Mouse (Mus musculus): ENCODE results near the gene Bcas3.

Gene Bcas3

DNA sequence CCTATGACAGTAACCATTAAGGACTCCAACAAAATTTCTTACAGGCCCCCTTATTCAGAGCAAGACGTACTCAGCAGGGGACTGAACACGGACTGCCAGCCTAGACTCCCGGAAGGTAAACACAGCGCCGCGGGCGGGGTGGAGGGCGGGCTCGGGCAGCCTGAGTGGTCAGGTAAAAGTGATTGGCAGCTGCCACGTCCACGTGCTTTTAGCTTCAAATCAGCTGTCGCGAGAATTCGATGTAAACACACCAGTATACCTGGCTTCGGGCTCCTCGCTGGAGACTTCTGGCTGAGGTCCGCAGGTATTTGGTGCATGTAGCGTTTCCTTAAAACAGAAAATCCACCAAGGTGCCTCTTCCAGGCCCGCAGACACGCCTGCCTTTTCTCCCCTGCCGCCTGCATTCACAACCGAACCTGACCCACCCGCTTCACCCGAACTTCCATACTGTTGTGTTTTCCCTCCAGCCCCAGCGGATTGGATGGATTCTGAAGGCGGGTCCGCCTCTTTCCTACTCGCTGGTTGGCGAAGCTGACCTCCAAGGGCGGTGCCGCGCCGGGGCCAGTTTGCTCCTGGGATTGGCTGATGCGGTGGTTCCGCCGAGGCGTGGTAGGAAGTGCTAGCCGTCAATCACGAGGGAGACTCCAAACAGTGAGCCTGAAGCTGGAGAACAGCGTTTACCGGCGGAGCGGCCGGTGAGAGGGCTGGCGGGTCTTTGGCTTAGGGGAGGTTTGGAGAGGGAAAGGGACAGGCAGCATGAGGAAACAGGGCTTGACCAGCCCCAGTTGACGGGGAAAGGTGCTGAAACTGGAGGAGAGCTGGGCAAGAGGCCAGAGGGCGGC lies at the start of gene Bcas3:
Bcas3 (plus strand) TSS at position 629 of the 842 bp plus-strand sequence.
- DNase-seq (ENCODE audit: low spot score in 2 of 2) = peak; percentile 99

GRCm38 (mm10) chr11:85306577-85307260 lies 46.2 kb upstream of the Bcas3 start:
- DNase-seq (ENCODE audit: low spot score in 2 of 2) = no peak

GRCm38 (mm10) chr11:85308799-85309198 lies 44.2 kb upstream of the Bcas3 start:
- DNase-seq (ENCODE audit: low spot score in 2 of 2) = no peak

DNA sequence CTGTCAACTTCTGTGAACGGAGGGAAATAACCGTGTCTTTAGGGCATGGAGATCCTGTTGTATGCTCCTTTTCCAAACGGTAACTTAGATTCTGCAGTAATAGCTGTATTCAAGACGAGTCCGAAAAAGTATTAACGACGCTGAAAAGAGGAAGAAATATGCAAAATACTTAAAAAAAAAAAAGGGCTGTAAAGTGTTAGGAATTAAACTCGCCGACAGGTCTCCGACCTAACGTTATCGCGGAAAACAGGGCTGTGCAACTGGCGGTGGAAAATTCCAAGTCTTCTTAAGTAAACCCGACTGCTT lies 42.6 kb upstream of the Bcas3 start:
- no peak for DNase-seq (ENCODE audit: low spot score in 2 of 2)

DNA sequence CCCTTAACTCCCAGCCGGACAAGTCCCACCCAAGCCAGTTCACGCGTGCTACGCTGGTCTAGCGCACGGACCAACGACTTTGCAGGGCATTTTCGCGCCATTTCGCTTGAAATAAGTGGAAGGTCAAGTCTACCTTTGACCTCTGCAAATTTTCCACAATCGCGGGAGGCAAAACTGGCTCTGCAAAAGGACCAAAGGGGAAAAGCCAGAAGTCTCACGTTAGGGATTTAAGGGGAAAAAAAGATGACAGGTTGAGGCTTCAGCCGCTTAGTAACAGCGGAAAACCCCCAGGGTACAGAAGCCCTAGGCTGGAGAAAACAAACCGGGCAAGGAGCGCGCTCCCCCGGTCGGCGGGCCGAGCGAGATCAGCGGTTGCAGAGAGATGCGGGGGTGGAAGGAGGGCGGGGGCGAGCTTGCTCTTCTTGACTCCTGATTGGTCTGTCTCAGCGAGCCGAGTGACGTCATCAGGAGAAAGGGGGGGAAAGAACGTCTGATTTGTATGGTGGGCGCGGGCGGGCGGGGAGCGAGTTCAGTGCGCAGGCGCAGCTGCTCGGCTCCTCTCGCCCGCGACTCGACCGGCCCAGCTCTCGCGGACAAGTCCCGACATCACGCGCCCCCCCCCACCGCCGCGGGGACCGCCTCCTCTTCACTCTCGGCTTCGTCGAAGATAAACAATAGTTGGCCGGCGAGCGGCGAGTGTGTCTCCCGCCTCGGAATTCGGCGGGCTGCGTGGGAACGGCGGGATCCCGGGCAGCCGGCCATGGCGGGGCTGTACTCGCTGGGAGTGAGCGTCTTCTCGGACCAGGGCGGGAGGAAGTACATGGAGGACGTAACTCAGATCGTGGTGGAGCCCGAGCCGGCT lies 42.0 kb upstream of the Bcas3 start, which contains the start of gene Ppm1d:
Ppm1d (plus strand) TSS at position 532 of the 862 bp plus-strand sequence.
- DNase-seq (ENCODE audit: low spot score in 2 of 2) = peak; percentile 95 to 96

DNA sequence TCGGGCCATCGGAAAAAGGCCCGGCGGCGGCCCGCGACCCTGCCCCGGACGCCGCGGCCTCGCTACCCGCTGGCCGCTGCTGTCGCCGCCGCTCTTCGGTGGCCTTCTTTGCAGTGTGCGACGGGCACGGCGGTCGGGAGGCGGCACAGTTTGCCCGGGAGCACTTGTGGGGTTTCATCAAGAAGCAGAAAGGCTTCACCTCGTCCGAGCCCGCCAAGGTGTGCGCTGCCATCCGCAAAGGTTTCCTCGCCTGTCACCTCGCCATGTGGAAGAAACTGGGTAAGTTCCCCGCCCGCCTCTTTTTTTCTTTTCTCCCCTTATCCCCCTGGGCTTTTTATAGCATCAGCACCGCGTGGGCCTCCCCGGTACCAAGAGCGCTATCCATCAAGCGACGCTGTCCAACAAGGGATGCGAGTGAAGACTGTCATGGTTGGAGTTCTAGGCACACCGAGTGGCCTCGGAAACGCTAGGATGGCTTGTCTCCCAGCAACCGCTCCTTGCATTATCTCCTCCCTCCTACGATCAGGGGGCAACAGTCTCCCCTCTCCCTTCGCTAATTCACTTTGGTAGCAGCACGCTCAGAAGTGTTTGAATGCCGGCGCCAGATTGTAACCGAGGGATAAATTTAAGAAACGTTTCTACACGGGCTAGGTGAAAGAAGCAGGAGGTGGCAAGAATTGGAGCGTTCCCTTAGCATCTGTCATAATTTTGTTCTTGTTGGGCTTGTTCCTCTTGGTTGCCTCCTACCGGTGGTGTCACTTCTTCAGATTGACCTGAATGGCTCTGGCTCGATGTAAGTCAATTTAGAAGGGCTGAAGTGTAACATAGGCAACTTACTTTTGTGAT lies 41.1 kb upstream of the Bcas3 start:
- peak; percentile 10 to 13 for DNase-seq (ENCODE audit: low spot score in 2 of 2)

GRCm38 (mm10) chr11:85312818-85313217 lies 40.1 kb upstream of the Bcas3 start:
- DNase-seq (ENCODE audit: low spot score in 2 of 2) = peak; percentile 15 to 18

- no peak for DNase-seq (ENCODE audit: low spot score in 2 of 2)
Measured at GRCm38 (mm10) chr11:85313361-85313760, 39.6 kb upstream of the Bcas3 start.

DNA sequence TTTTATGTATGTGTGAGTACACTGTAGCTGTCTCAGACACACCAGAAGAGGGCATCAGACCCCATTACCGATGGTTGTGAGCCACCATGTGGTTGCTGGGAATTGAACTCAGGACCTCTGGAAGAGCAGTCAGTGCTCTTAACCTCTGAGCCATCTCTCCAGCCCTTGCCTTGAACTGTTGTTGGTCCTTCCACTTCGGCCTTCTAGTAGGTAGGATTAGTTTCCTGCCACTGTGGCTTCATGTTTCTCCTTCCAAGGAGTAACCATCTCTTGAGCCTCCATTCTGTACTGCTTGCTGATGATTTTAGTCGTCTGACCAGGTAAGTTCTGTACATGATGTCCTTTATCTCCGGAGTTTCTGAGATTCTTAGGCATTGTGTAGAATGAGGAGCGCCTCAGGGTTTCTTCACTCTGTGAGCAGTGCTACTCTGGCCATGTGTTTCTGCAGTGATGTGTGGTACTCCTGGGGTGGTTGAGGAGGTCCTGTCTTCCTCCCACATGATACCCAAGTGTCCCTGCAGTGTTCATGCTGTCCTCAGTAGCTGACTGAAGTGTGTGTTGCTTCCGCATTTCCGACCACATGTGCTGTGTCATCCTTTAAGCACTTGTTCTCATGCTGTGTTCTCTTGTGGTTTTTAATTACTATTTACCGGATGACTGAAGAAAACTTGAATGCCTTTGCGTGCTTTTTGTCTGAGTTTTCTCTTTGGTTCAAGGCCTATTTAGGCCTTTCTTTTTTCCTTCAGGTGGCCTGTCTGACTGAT lies 29.2 kb upstream of the Bcas3 start:
- no peak for DNase-seq (ENCODE audit: low spot score in 2 of 2)

- DNase-seq (ENCODE audit: low spot score in 2 of 2) = no peak
Measured at GRCm38 (mm10) chr11:85328717-85329116, 24.2 kb upstream of the Bcas3 start.

DNA sequence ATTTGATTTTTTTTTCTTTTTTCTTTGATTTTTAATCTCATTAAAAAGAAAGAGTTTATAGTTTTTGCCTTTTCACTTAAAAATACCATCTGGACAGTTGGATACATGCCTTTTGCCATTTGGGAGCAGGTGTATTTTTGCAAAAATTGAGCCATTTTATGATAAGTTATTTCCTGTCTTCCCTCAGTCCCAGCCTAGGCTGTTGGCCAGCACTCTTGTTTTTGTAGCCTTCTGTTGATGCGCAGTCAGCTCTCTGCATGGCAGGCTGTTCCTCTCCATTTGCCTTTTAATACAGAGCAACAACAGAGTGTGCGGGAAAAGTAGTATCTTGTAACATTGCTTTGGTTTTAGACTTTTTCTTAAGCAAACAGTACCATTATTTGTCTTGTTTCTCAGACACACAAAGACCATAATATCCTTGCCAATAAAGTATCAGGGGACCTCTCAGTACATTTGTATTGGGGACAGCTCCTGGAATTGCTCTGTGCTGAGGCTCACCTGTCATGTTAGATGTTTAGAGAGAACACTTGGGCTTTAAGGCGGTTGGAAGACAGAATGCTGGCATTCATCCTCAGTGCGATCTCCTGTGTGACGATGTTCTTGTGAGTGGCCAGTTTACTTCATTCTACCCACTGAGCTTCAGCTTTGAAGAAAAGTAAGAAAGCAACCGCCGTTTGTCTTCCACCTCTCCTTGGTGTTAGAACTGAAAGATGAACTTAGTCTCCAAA lies 23.6 kb upstream of the Bcas3 start:
- no peak for DNase-seq (ENCODE audit: low spot score in 2 of 2)

DNA sequence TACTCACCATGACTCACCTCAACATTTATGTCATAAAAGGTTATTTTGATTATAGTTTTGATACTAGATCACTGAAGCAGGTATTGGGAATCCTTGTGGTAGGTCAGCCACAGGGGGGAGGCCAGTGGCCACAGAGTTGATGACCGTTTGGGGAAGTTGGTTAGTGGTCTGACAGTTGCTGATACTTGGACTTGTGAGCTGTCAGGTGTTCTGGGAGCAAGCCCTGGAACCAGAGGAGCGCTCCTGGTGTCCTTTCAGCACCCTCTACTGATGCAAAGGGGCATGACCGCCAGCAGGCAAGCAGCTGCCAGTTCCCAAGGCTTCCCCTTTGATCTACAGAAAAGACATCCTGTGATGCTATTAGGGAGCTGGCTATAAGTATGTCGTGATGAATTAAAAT lies 18.2 kb upstream of the Bcas3 start:
- no peak for DNase-seq (ENCODE audit: low spot score in 2 of 2)

DNA sequence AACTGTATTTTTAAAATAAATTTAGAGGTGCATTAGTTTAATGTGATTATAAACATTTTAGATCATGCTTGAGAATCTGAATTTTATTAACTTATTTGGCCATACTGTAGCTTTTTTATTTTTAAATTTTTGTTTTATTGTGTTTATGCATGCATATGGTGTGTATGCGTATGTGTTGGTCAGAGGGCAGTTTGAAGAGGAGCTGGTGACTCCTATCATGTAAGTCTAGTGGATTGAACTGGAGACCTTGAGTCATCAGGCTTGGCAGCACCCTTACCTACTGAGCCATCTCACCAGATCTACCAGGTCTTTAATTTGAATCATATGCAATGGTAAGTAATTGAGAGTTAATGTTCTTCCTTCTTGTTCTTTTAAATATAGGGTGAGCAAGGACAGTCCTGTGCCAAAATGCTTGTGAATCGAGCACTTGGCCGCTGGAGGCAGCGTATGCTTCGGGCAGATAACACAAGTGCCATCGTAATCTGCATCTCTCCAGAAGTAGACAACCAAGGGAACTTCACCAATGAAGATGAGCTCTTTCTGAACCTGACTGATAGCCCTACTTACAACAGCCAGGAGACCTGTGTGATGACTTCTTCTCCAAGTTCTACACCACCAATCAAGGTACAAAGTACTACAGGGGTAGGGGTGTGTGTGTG lies 13.7 kb upstream of the Bcas3 start:
- DNase-seq (ENCODE audit: low spot score in 2 of 2) = no peak

DNA sequence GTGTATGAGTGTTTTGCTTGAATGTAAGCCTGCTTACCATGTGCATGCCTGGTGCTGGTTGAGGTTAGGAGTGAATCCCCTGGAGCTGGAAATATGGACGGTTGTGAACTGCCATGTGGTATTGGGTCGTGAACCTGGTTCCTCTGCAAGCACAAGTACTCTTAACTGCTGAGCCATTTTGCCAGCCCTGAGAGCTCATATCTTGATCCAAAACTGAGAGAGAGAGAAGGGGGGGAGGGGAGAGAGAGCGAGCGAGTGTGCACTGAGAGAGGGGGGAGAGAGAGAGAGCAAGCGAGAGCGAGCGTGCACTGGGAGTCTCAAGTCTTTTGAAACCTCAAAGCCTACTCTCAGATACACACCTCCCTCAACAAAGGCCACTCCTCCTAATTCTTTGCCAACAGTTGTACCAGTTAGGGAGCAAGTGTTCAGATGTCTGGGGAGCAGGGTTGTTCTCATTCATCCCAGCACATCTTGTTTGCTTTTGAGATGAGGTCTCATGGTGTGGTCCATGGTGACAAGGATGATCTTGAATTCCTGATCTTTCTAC lies 12.8 kb upstream of the Bcas3 start:
- DNase-seq (ENCODE audit: low spot score in 2 of 2) = no peak

- DNase-seq (ENCODE audit: low spot score in 2 of 2) = no peak
Measured at GRCm38 (mm10) chr11:85353819-85354218, 852 bp downstream of the Bcas3 start.

DNA sequence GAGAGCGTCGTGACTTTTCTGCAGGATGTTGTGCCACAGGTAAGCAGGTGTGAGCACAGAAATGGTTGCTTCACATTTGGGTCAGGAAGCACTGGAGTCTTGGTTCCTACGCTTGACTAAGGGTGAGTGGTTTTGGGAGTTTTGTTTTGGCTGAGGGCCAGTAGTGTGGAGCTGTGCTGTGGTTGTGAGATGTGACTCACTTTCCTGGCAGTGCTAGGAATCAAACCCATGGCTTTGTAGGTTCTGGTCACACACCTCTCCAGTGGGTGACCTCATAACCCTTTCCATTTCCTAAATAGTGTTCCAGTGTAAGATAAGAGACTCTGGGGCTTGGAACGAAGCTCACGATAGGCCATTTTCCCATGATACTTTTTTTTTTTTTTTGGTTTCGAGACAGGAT lies 6.7 kb downstream of the Bcas3 start:
- DNase-seq (ENCODE audit: low spot score in 2 of 2) = no peak

- DNase-seq (ENCODE audit: low spot score in 2 of 2) = no peak
Measured at GRCm38 (mm10) chr11:85361621-85362020, 8.7 kb downstream of the Bcas3 start.

- DNase-seq (ENCODE audit: low spot score in 2 of 2) = no peak
Measured at GRCm38 (mm10) chr11:85366168-85366567, 13.2 kb downstream of the Bcas3 start.

- DNase-seq (ENCODE audit: low spot score in 2 of 2) = no peak
Measured at GRCm38 (mm10) chr11:85367823-85368222, 14.9 kb downstream of the Bcas3 start.
